Mouse (Mus musculus) hindbrain, embryonic 15.5 days (tissue): ENCODE results near the gene Ctcf. TPM values are rescaled to one million over a fixed set of nuclear protein-coding genes. Genes with fewer than 3 reads are reported as not detected.

Experiments used
- ATAC-seq: fragments of 200-750 bp; cut with Nextera tagmentation; 2 replicates; pipeline ENCODE4 v1.8.0; 2017; ENCODE audit warnings: low read depth, moderate number of reproducible peaks, moderate TSS enrichment; ENCODE audit not compliant: low FRiP score
- H3K27ac ChIP-seq: fragments of 300-500 bp; sonication (generic); replicated peaks from 2 replicates; pipeline ENCODE4 v1.5.1; 2015; ENCODE audit warnings: mild to moderate bottlenecking, inconsistent platforms
- H3K27me3 ChIP-seq: fragments of 300-500 bp; sonication (generic); 2 replicates; pipeline ENCODE4 v1.6.1; 2015; ENCODE audit warnings: control low read depth, inconsistent platforms
- H3K36me3 ChIP-seq: fragments of 300-500 bp; sonication (generic); 2 replicates; pipeline ENCODE4 v1.6.1; 2015; ENCODE audit warnings: control low read depth, inconsistent platforms
- H3K4me1 ChIP-seq: fragments of 300-500 bp; sonication (generic); replicated peaks from 2 replicates; pipeline ENCODE4 v1.6.1; 2015; ENCODE audit warnings: control low read depth, inconsistent platforms
- H3K4me2 ChIP-seq: fragments of 300-500 bp; sonication (generic); 2 replicates; pipeline ENCODE4 v1.6.1; 2015; ENCODE audit warnings: moderate library complexity, mild to moderate bottlenecking, inconsistent platforms
- H3K4me3 ChIP-seq: fragments of 300-500 bp; sonication (generic); 2 replicates; pipeline ENCODE4 v1.5.1; 2015; ENCODE audit warnings: mild to moderate bottlenecking, inconsistent platforms
- H3K9ac ChIP-seq: fragments of 300-500 bp; sonication (generic); 2 replicates; pipeline ENCODE4 v1.6.1; 2015; ENCODE audit warnings: inconsistent platforms
- H3K9me3 ChIP-seq: fragments of 300-500 bp; sonication (generic); 2 replicates; pipeline ENCODE4 v1.6.1; 2016; ENCODE audit warnings: control low read depth, inconsistent platforms
- WGBS: fragments of 180-500 bp; shearing (Covaris S2); methylation state at CpG from one replicate; pipeline ENCODE4 v1.1.7; 2015; 5-methylcytosine and 5-hydroxymethylcytosine counted together
- polyA plus RNA-seq: library from polyadenylated mRNA; unstranded; fragments of >200 nt; fragmentation: Nextera tagmentation; extraction: Ambion mirVana; gene quantifications from 2 replicates; pipeline ENCODE4 v1.2.1, GENCODE M21; 2015

Gene Ctcf
- polyA plus RNA-seq, 1 experiment from 2014 or later: 100 TPM

DNA sequence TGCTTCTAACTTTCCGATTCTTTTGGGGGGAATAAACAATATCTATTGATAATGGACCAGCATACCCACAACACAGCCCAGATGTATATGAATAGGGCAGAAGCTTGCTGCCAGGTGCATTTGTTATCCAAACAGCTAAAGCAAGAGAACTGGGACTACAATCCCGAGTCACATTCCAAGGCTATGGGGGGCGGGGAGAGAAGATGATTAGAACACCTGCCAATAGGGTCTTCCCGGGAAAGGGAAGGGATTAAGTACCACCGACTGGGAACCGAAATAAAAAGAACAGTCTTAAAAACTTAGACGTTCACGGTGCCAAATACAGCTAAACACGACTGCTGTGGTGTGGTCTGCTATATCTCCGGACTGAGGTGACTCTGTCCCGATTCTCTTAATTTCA is 887 bp upstream of the Ctcf start:
- Histone ChIP-seq H3K4me3 (peak overlapping the region; percentile 97), H3K27me3 (no peaks in the 10 kb centered on the region), H3K4me2 (peak overlapping the region; percentile 87), H3K9me3 (no peaks in the 10 kb centered on the region), H3K27ac (peak overlapping the region; percentile 100; the same call in 1 of the 2 replicates), H3K36me3 (no peaks in the 10 kb centered on the region), H3K9ac (peak overlapping the region; percentile 99), H3K4me1 (peaks cover 38% of the 10 kb centered on the region)
- no peak for ATAC-seq
- WGBS: 4% methylated on average over 11 of the region's 11 CpGs

DNA sequence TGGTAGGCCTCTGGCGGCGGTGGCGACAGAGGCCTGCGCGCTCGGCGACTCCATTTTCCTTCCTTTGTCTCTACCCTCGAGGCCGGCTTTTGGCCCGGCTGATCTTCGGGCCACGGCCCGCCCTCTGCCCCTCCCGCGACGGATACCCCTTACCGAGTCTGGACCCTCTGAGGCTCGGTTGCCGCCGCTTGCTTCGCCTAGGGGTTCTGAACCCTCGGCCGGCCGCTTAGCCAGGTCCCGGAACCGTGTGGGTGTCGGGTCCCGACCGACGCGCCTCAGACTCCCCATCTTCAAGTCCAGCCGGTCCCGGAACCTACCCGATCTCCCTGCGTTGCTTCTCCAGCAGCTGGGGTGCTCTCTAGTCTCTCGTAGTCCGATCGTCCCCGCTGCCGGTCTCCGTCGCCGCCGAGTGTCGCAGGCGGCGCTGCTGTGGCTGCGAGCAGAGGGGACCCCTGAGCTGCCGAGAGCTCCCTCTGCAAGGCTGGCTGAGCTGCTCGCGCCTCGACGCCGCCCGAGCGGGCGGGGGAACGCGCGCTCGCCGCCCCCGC is 669 bp downstream of the Ctcf start, which contains the start of gene Agrp:
Agrp (minus strand) TSS at position 431 of the 548 bp plus-strand sequence.
- Histone ChIP-seq H3K4me2 (peak within 1 kb of the TSS; percentile 87), H3K27ac (peak within 1 kb of the TSS; percentile 100), H3K36me3 (no peaks in the 10 kb centered on the region), H3K27me3 (no peaks in the 10 kb centered on the region), H3K9me3 (no peaks in the 10 kb centered on the region), H3K9ac (peak within 1 kb of the TSS; percentile 99), H3K4me1 (peaks cover 43% of the 10 kb centered on the region), H3K4me3 (peak within 1 kb of the TSS; percentile 97)
- peak; percentile 38 for ATAC-seq
- under 1% methylated on average over 53 of the region's 63 CpGs for WGBS

DNA sequence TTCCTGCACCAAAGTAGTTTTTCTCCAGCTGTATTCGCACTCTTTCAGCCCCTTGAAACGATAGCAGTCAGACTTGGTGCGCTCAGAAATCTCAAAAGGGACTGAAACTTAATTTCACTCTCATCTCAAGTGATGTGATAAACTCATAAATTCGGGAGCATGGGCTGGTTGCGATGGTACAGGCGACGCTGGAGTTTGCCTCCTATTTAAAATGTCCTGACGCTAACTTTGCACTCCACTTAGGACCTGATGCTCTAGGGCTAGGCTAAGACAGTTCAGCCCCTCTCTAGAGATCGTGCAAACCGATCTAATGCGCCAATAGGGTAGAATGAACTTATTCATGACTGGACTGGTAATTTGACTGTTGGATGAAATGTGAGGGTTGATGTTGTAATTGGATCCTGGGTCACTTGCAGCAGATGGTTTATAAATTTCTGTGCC is 1.3 kb downstream of the Ctcf start:
- H3K4me1 ChIP-seq: peaks cover 43% of the 10 kb centered on the region
- no peaks in the 10 kb centered on the region for H3K36me3 ChIP-seq
- H3K9ac ChIP-seq: peak overlapping the region; percentile 99
- no peak for ATAC-seq
- no peaks in the 10 kb centered on the region for H3K27me3 ChIP-seq
- H3K4me2 ChIP-seq: peak overlapping the region; percentile 87
- WGBS: under 1% methylated on average over 11 of the region's 11 CpGs
- peak overlapping the region; percentile 97 for H3K4me3 ChIP-seq
- no peaks in the 10 kb centered on the region for H3K9me3 ChIP-seq
- H3K27ac ChIP-seq: peak overlapping the region; percentile 100

DNA sequence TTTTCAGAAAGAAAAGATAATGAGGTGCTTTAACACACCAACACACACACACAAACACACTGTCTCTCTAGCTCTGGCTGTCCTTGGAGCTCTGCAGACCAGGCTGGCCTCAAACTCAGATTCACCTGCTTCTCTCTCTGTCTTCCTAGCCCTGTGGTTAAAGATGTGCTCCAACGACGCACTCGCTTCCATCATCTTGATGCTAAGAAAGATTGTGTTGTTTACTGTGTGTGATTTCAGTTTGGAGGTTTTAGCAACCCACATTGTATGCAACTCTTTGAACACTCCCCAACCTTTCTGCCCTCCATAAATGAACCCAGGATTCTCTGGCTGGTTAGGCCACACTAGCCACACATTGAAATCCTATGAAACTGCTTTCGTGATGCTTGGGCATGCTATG is 2.1 kb downstream of the Ctcf start:
- H3K4me1 ChIP-seq: peaks cover 43% of the 10 kb centered on the region
- peaks cover under 1% of the 10 kb centered on the region; the same call in 1 of the 2 replicates for H3K36me3 ChIP-seq
- H3K4me2 ChIP-seq: peak overlapping the region; percentile 87
- H3K4me3 ChIP-seq: peak overlapping the region; percentile 97
- no peak overlapping the region for H3K27ac ChIP-seq
- no peak for ATAC-seq
- H3K9me3 ChIP-seq: no peaks in the 10 kb centered on the region
- 85% methylated on average over 4 of the region's 4 CpGs for WGBS
- H3K27me3 ChIP-seq: no peaks in the 10 kb centered on the region
- peak overlapping the region; percentile 14; the same call in 1 of the 2 replicates for H3K9ac ChIP-seq

DNA sequence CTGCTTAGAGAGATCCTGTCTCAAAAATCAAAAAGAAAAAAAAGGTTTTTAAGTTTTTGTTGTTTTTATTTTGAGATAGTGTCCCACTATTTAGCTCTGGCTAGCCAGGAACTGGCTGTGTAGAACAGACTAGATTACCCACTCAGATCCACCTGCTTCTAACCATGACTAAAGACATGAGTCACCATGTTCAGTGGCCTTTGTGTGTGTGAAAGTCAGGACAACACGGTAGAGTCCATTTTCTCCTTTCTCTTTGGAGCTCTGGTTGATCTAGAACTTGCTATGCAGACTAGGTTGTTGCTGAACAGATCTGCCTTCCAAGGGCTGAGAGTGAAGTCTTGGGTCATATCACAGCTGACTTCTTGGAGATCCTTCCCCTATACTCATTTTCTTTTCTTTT is 3.5 kb downstream of the Ctcf start:
- Histone ChIP-seq H3K4me2 (no peak overlapping the region), H3K9ac (no peak overlapping the region), H3K4me1 (peaks cover 42% of the 10 kb centered on the region), H3K27me3 (no peaks in the 10 kb centered on the region), H3K36me3 (peaks cover 9% of the 10 kb centered on the region; the same call in 1 of the 2 replicates), H3K4me3 (no peak overlapping the region), H3K27ac (no peak overlapping the region), H3K9me3 (no peaks in the 10 kb centered on the region)
- WGBS: 59% methylated on average over 1 of the region's 1 CpGs
- no peak for ATAC-seq

DNA sequence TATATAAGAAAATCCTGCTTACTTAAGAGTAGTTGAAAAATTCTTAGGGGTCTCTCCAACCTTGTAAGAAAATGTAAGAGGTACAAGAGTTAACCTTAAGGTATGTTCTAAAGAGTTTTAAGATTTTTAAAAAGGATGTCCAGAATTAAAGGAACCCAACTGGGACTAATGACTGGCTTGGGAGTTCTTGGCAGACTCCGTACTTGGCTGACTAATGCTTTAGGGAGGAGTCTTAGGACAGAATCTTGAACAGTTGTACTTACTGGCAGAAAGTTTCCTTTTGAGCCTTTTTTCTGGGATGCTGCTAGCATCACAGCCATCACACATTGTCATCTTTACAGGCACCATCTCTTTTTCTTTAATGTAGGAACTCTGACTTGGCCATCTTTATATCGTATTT is 4.1 kb downstream of the Ctcf start:
- Histone ChIP-seq H3K9ac (no peak overlapping the region), H3K4me1 (peaks cover 35% of the 10 kb centered on the region), H3K27ac (no peak overlapping the region), H3K36me3 (peaks cover 14% of the 10 kb centered on the region; the same call in 1 of the 2 replicates), H3K4me2 (no peak overlapping the region), H3K9me3 (no peaks in the 10 kb centered on the region), H3K4me3 (no peak overlapping the region), H3K27me3 (no peaks in the 10 kb centered on the region)
- 63% methylated on average over 2 of the region's 2 CpGs for WGBS
- ATAC-seq: no peak

DNA sequence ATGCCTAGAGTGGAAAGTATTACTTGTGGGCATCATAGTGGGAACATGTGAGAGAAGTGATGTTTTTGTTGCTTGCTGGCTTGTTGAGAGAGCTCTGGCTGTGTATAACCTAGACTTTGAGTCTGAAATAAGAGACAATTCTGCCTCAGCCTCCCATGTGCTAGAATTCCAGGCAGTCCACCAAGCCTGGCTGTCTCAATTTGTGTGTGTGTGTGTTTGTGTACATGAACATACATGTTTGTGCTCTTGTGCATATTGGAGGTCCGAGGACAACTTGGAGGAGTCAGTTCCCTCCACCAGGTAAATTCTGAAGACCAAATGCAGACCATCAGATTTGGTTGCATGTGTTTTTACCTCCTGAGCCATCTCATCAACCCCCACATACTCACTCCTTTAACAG is 8.8 kb downstream of the Ctcf start:
- Histone ChIP-seq H3K27me3 (no peaks in the 10 kb centered on the region), H3K27ac (no peak overlapping the region), H3K36me3 (peaks cover 14% of the 10 kb centered on the region; the same call in 1 of the 2 replicates), H3K9ac (no peak overlapping the region), H3K4me3 (no peak overlapping the region), H3K9me3 (no peaks in the 10 kb centered on the region), H3K4me2 (no peak overlapping the region), H3K4me1 (peaks cover 7% of the 10 kb centered on the region)
- no peak for ATAC-seq
- 96% methylated on average over 1 of the region's 1 CpGs for WGBS

DNA sequence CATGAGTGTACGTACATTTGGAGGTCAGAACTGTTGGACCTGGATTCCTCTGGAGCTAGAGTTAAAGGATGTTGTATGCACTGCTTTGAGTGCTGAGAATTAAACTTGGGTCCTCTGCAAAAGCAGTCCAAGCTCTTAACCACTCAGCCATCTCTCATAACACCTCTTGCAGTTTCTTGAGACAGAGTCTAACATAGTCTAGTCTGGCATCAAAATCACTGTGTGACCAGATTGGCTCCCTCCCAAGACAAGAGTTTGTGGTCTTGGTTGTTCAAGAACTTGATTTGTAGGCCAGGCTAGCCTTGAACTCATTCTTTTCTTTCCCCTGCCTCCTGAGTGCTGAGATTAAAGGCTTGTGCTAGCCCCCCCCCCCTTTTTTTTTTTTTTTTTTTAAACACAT is 12.6 kb downstream of the Ctcf start:
- ATAC-seq: no peak
- no peaks in the 10 kb centered on the region for H3K4me1 ChIP-seq
- H3K9me3 ChIP-seq: no peaks in the 10 kb centered on the region
- 94% methylated on average over 1 of the region's 1 CpGs for WGBS
- H3K36me3 ChIP-seq: peaks cover 24% of the 10 kb centered on the region
- no peak overlapping the region for H3K9ac ChIP-seq
- no peaks in the 10 kb centered on the region for H3K27me3 ChIP-seq
- no peak overlapping the region for H3K27ac ChIP-seq
- no peak overlapping the region for H3K4me3 ChIP-seq
- no peak overlapping the region for H3K4me2 ChIP-seq

DNA sequence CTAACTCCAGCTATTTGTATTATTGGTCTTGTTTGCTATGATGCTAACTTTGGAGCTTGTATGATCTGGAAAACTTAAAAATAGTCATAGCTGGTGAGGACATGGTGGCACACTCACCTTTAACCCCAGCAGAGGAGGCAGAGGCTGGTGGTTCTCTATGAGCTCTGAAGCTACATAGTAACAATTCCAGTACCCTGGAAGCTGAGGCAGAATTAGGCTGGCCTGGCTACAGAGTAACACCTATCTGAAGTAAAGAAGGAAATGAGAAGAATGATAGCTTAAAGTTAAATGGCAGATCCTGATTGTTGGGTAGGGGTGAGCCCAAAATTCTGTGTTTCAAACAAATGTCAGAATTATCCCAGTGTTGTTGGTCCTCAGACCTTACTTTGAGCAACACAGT is 21.3 kb downstream of the Ctcf start:
- no peak overlapping the region for H3K9ac ChIP-seq

DNA sequence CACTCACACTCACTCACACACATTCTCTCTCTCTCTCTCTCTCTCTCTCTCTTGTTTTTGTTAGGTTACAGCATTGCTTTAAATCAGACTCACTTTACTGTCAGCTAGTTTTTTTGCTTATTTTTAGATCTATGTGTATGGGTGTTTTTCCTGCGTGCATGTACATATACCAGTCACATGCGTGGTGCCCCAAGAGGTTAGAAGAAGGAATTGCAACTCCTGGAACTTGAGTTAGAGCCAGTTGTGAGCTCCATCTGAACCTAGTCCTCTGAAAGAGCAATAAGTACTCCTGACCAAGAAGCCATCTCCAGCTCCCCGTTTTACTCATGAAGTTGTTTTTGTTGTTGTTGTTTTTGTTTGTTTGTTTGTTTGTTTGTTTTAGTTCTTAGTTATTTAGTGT is 24.8 kb downstream of the Ctcf start:
- Histone ChIP-seq H3K9me3 (no peaks in the 10 kb centered on the region), H3K27me3 (no peaks in the 10 kb centered on the region), H3K4me1 (no peaks in the 10 kb centered on the region), H3K36me3 (peaks cover 22% of the 10 kb centered on the region), H3K9ac (no peak overlapping the region), H3K4me3 (no peak overlapping the region), H3K27ac (no peak overlapping the region), H3K4me2 (no peak overlapping the region)
- whole genome bisulfite sequencing: 79% methylated on average over 3 of the region's 3 CpGs
- ATAC-seq: no peak

More for the DNA sequence above, 21.3 kb downstream of the Ctcf start:
- no peak for ATAC-seq
- H3K9me3 ChIP-seq: no peaks in the 10 kb centered on the region
- H3K36me3 ChIP-seq: peaks cover 10% of the 10 kb centered on the region; the same call in 1 of the 2 replicates
- no peak overlapping the region for H3K27ac ChIP-seq
- H3K27me3 ChIP-seq: no peaks in the 10 kb centered on the region
- H3K4me3 ChIP-seq: no peak overlapping the region
- H3K4me1 ChIP-seq: no peaks in the 10 kb centered on the region
- H3K4me2 ChIP-seq: no peak overlapping the region

DNA sequence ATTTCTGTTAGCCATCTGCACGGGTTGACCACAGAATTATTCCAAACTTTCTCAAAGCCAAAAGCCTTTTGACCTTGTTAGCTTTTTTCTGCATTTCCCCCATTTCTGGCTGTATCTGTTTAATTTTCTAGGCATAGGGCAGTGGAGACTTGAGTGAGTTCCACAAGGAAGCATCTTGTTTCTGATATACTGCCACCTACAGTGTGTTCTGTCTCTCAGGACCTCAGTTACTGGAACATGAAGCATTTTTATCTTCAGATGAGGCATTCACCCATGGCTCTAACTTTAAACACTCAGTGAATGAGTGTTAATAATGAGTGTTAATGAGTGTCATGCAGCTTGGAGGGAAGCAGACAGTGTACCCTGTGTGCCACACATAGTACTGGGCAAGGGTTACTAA is 41.5 kb downstream of the Ctcf start:
- Histone ChIP-seq H3K9me3 (no peaks in the 10 kb centered on the region), H3K9ac (no peak overlapping the region), H3K27ac (no peak overlapping the region), H3K4me1 (no peaks in the 10 kb centered on the region), H3K4me2 (no peak overlapping the region), H3K36me3 (peaks cover 81% of the 10 kb centered on the region), H3K27me3 (no peaks in the 10 kb centered on the region), H3K4me3 (no peak overlapping the region)
- 87% methylated on average over 1 of the region's 1 CpGs for WGBS
- no peak for ATAC-seq

DNA sequence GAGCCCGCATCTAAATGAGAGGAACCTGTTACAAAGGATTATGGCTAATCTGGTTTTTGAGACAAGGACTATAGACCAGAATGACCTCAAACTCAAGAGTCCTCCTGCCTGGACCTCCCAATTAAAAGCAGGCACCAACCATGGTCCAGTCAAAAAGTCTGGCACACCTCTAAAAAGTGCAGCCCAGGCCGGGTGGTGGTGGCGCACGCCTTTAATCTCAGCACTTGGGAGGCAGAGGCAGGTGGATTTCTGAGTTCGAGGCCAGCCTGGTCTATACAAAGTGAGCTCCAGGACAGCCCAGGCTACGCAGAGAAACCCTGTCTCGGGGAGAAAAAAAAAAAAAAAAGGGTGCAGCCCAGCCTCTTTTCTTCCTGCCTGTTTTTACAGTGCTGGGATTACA is 49.0 kb downstream of the Ctcf start:
- 84% methylated on average over 7 of the region's 7 CpGs for WGBS
- Histone ChIP-seq H3K27me3 (no peaks in the 10 kb centered on the region), H3K4me1 (0 out of 2 replicates have a peak, but pooled peaks cover 5% of the 10 kb centered on the region), H3K4me2 (no peak overlapping the region), H3K4me3 (no peak overlapping the region), H3K9me3 (no peaks in the 10 kb centered on the region), H3K27ac (no peak overlapping the region), H3K9ac (no peak overlapping the region), H3K36me3 (peaks cover 33% of the 10 kb centered on the region)
- ATAC-seq: no peak
